Mouse (Mus musculus): Measurements from ENCODE around the gene Cat.

Gene Cat

GRCm38 (mm10) chr2:103478326-103478725, 6.6 kb downstream of the Cat start:
- no peak for DNase-seq (ENCODE audit: extremely low spot score, low read depth, low spot score)

- no peak for DNase-seq (ENCODE audit: extremely low spot score, low read depth, low spot score)
Measured at GRCm38 (mm10) chr2:103477456-103477855, 7.5 kb downstream of the Cat start.

- no peak for DNase-seq (ENCODE audit: extremely low spot score, low read depth, low spot score)
Measured at GRCm38 (mm10) chr2:103476657-103477056, 8.3 kb downstream of the Cat start.

- DNase-seq (ENCODE audit: extremely low spot score, low read depth, low spot score): no peak
Measured at GRCm38 (mm10) chr2:103476180-103476579, 8.8 kb downstream of the Cat start.

GRCm38 (mm10) chr2:103473362-103473761, 11.6 kb downstream of the Cat start:
- DNase-seq (ENCODE audit: extremely low spot score, low read depth, low spot score): no peak

GRCm38 (mm10) chr2:103466984-103467588, 17.9 kb downstream of the Cat start:
- DNase-seq (ENCODE audit: extremely low spot score, low read depth, low spot score): no peak

- no peak for DNase-seq (ENCODE audit: extremely low spot score, low read depth, low spot score)
Measured at GRCm38 (mm10) chr2:103466272-103466671, 18.7 kb downstream of the Cat start.

GRCm38 (mm10) chr2:103465429-103465828, 19.5 kb downstream of the Cat start:
- no peak for DNase-seq (ENCODE audit: extremely low spot score, low read depth, low spot score)

GRCm38 (mm10) chr2:103464524-103464923, 20.4 kb downstream of the Cat start:
- DNase-seq (ENCODE audit: extremely low spot score, low read depth, low spot score): no peak

GRCm38 (mm10) chr2:103462746-103463145, 22.2 kb downstream of the Cat start:
- no peak for DNase-seq (ENCODE audit: extremely low spot score, low read depth, low spot score)

GRCm38 (mm10) chr2:103461743-103462142, 23.2 kb downstream of the Cat start:
- peak; percentile 63 for DNase-seq (ENCODE audit: extremely low spot score, low read depth, low spot score)

GRCm38 (mm10) chr2:103461210-103461609, 23.8 kb downstream of the Cat start:
- DNase-seq (ENCODE audit: extremely low spot score, low read depth, low spot score): no peak

- DNase-seq (ENCODE audit: extremely low spot score, low read depth, low spot score): no peak
Measured at GRCm38 (mm10) chr2:103459069-103459468, 25.9 kb downstream of the Cat start.

- no peak for DNase-seq (ENCODE audit: extremely low spot score, low read depth, low spot score)
Measured at GRCm38 (mm10) chr2:103457628-103458027, 27.3 kb downstream of the Cat start.

- no peak for DNase-seq (ENCODE audit: extremely low spot score, low read depth, low spot score)
Measured at GRCm38 (mm10) chr2:103457048-103457447, 27.9 kb downstream of the Cat start.

- DNase-seq (ENCODE audit: extremely low spot score, low read depth, low spot score): peak; percentile 67
Measured at GRCm38 (mm10) chr2:103456646-103457045, 28.3 kb downstream of the Cat start.

- DNase-seq (ENCODE audit: extremely low spot score, low read depth, low spot score): no peak
Measured at GRCm38 (mm10) chr2:103455748-103456147, 29.2 kb downstream of the Cat start.

- no peak for DNase-seq (ENCODE audit: extremely low spot score, low read depth, low spot score)
Measured at GRCm38 (mm10) chr2:103452550-103452949, 32.4 kb downstream of the Cat start.

- no peak for DNase-seq (ENCODE audit: extremely low spot score, low read depth, low spot score)
Measured at GRCm38 (mm10) chr2:103450267-103450666, 34.7 kb downstream of the Cat start.

GRCm38 (mm10) chr2:103449813-103450212, 35.1 kb downstream of the Cat start:
- no peak for DNase-seq (ENCODE audit: extremely low spot score, low read depth, low spot score)

- DNase-seq (ENCODE audit: extremely low spot score, low read depth, low spot score): no peak
Measured at GRCm38 (mm10) chr2:103448947-103449560, 35.9 kb downstream of the Cat start.

GRCm38 (mm10) chr2:103446326-103446725, 38.6 kb downstream of the Cat start:
- no peak for DNase-seq (ENCODE audit: extremely low spot score, low read depth, low spot score)

GRCm38 (mm10) chr2:103445776-103446175, 39.2 kb downstream of the Cat start:
- DNase-seq (ENCODE audit: extremely low spot score, low read depth, low spot score): peak; percentile 46
